Mouse (Mus musculus) cerebellum, adult 2 months (tissue): Measurements from ENCODE around the gene Pax1. TPM values are rescaled to one million over a fixed set of nuclear protein-coding genes. Genes with fewer than 3 reads are reported as not detected.
A peak's percentile ranks its signal among the peaks of the same experiment; 100 is the strongest.

ENCODE experiments used
- DNase-seq, 2 experiments: peaks; one replicate each; pipeline ENCODE4 v3.0.0; 2021
- H3K27ac ChIP-seq: fragments of 200-500 bp; 2 replicates; pipeline ENCODE4 v1.5.1; 2012; ENCODE audit warnings: low read length, control low read depth, inconsistent platforms; ENCODE audit not compliant: insufficient read depth
- H3K27me3 ChIP-seq: fragments of 200-500 bp; 2 replicates; pipeline ENCODE4 v1.6.1; 2012; ENCODE audit warnings: inconsistent platforms, mild to moderate bottlenecking, low read length, moderate library complexity; ENCODE audit not compliant: control insufficient read depth, insufficient read depth
- H3K4me1 ChIP-seq: fragments of 200-500 bp; 2 replicates; pipeline ENCODE4 v1.6.1; 2011; ENCODE audit warnings: low read length; ENCODE audit not compliant: control insufficient read depth, insufficient read depth
- H3K4me3 ChIP-seq: fragments of 200-500 bp; replicated peaks from 2 replicates; pipeline ENCODE3; 2011; ENCODE audit warnings: mild to moderate bottlenecking, low read depth, low read length, control low read depth; ENCODE audit not compliant: insufficient read depth
- CTCF ChIP-seq: fragments of 200-500 bp; IDR thresholded peaks from 2 replicates; pipeline ENCODE4 v1.5.1; 2011; ENCODE audit warnings: low read depth, mild to moderate bottlenecking, control low read depth, low read length, moderate library complexity, borderline replicate concordance; ENCODE audit not compliant: insufficient read depth
- POLR2A ChIP-seq: fragments of 200-500 bp; IDR thresholded peaks from 2 replicates; pipeline ENCODE4 v1.6.1; 2011; ENCODE audit warnings: low read length, control low read depth, borderline replicate concordance; ENCODE audit not compliant: insufficient read depth
- WGBS: fragments of 180-500 bp; shearing (Covaris S2); methylation state at CpG from one replicate; pipeline ENCODE4 v1.1.7; 2018; 5-methylcytosine and 5-hydroxymethylcytosine counted together
- polyA plus RNA-seq: library from polyadenylated mRNA; depleted of rRNA; stranded (reverse); fragments of >200 nt; gene quantifications from 2 replicates; pipeline ENCODE4 v1.2.3, GENCODE M21; 2012; rRNA removed

Gene Pax1
- polyA plus RNA-seq, 1 experiment = 0.10 TPM

GRCm38 (mm10) chr2:147424582-147425255 is 63.0 kb downstream of the Pax1 start:
- Histone ChIP-seq H3K27ac (no peak overlapping the region), H3K27me3 (no peaks in the 10 kb centered on the region), H3K4me3 (no peak overlapping the region), H3K4me1 (no peaks in the 10 kb centered on the region)
- TF ChIP-seq CTCF = no peak
- TF ChIP-seq POLR2A = no peak
- WGBS = 40% methylated on average over 10 of the region's 10 CpGs
- DNase-seq = no peak

GRCm38 (mm10) chr2:147429607-147430356 is 68.1 kb downstream of the Pax1 start:
- Histone ChIP-seq H3K4me3 (no peak overlapping the region), H3K4me1 (no peaks in the 10 kb centered on the region), H3K27me3 (no peaks in the 10 kb centered on the region; the same call in 1 of the 2 replicates), H3K27ac (no peak overlapping the region)
- WGBS = 7% methylated on average over 1 of the region's 1 CpGs
- DNase-seq = no peak
- no peak for TF ChIP-seq POLR2A

- no peak overlapping the region for H3K27ac ChIP-seq
- TF ChIP-seq CTCF = peak; percentile 29; the same call in 1 of the 2 replicates
- TF ChIP-seq POLR2A = no peak
- H3K4me3 ChIP-seq = no peak overlapping the region
- DNase-seq = peak in 1 of 2 experiments; percentile 1
- 27% methylated on average over 5 of the region's 5 CpGs for WGBS
- H3K4me1 ChIP-seq = no peaks in the 10 kb centered on the region
- H3K27me3 ChIP-seq = no peaks in the 10 kb centered on the region; the same call in 1 of the 2 replicates
These were observed 71.4 kb downstream of the Pax1 start for GRCm38 (mm10) chr2:147433120-147433519.

Other genes starting within 250 kb of the Pax1 start
- 13.1 and 14.0 TPM in 2 replicates for gene Nkx2-2, start 167.7 kb upstream of the Pax1 start, polyA plus RNA-seq